In the genomic region with DNA sequence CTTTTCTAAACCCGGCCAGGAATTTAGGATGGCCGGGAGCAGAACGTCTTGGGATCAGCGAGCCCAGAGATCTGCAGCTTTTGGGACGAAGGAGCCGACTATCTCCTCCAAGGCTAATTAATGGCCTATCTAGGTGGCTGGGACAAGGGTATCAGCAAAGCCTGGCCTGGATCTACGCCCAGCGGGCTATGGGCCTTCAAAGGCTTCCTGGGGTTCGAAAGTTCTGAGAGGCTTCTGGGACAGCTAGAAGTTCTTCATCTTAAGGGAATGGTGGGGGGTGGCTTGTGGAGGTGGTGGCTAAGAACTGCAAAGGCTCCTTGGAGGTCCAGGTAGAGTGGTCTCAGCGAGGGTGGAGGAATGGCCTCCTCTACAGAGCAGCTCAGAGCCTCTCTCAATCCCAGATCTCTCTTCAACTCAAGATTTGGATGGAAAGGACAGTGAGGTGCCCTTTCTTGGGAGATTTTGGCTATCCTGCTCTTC, we compare ENCODE assay signal across 8 mouse cellular contexts. TPM values are rescaled to one million over a fixed set of nuclear protein-coding genes. Genes with fewer than 3 reads are reported as not detected.
DNase-seq lines count a peak whose midpoint lies in the region; ATAC-seq and TF ChIP-seq lines count a peak whose summit lies in the region.

No protein-coding gene starts in this region.

- H3K4me3 ChIP-seq in bone marrow macrophage, adult 2 months (ENCODE audit: insufficient read depth, low read length) = peak overlapping the region; percentile 46; the same call in 1 of the 2 replicates
- H3K4me3 ChIP-seq in kidney, adult 2 months (ENCODE audit: insufficient read depth, low read depth, low read length) = peak overlapping the region; percentile 46
- H3K4me3 ChIP-seq in stomach, embryonic 16.5 days (replicated peaks; ENCODE audit: low read length) = peak overlapping the region; percentile 60

- WGBS in kidney, adult 2 months = 31% methylated on average over 10 of the region's 10 CpGs
- 3% methylated on average over 10 of the region's 10 CpGs for WGBS in stomach, embryonic 16.5 days

- H3K9me3 ChIP-seq in stomach, embryonic 16.5 days (replicated peaks; ENCODE audit: control insufficient read depth, low read length) = no peaks in the 10 kb centered on the region

- DNase-seq in frontal cortex, postnatal 10 days (ENCODE audit: low spot score in 2 of 2) = peak; percentile 3 to 9
- DNase-seq in frontal cortex, postnatal 25 days (ENCODE audit: low spot score in 2 of 2) = no peak
- peak; percentile 43 to 67 for DNase-seq in heart, adult 18-20 months
- peak; percentile 36 for DNase-seq in kidney, adult 2 months
- DNase-seq in lung, postnatal 10 days = peak; percentile 76
- DNase-seq in layer of hippocampus, postnatal 14 days (ENCODE audit: low spot score in 2 of 2) = no peak

- peak overlapping the region; percentile 83 for H3K4me2 ChIP-seq in stomach, embryonic 16.5 days (ENCODE audit: low read depth, low read length)

- H3K27ac ChIP-seq in bone marrow macrophage, adult 2 months (ENCODE audit: insufficient read depth, low read depth, low read length) = no peak overlapping the region
- 0 out of 2 replicates have a peak overlapping the region, but pooled peaks have one; percentile 10 for H3K27ac ChIP-seq in kidney, adult 2 months (ENCODE audit: insufficient read depth, low read depth, low read length)
- H3K27ac ChIP-seq in stomach, embryonic 16.5 days (ENCODE audit: low read length) = peak overlapping the region; percentile 98

- H3K9ac ChIP-seq in stomach, embryonic 16.5 days (ENCODE audit: low read length) = peak overlapping the region; percentile 78

- H3K27me3 ChIP-seq in kidney, adult 2 months (replicated peaks; ENCODE audit: control insufficient read depth, insufficient read depth, low read length) = peaks cover 2% of the 10 kb centered on the region
- H3K27me3 ChIP-seq in stomach, embryonic 16.5 days (ENCODE audit: control insufficient read depth, insufficient read depth, low read length) = no peaks in the 10 kb centered on the region

- H3K36me3 ChIP-seq in kidney, adult 2 months (ENCODE audit: control insufficient read depth, insufficient read depth, low read length) = no peaks in the 10 kb centered on the region
- no peaks in the 10 kb centered on the region for H3K36me3 ChIP-seq in stomach, embryonic 16.5 days (ENCODE audit: control insufficient read depth, insufficient read depth, low read length)

- TF ChIP-seq CTCF in bone marrow macrophage, adult 2 months (IDR thresholded peaks at IDR 0.05; ENCODE audit: low read depth, low read length) = no peak
- no peak for TF ChIP-seq CTCF in kidney, adult 2 months (conservative IDR thresholded peaks at IDR 0.05; ENCODE audit: insufficient read depth, insufficient read length, low read depth, low read length)

- no peaks in the 10 kb centered on the region; the same call in 1 of the 2 replicates for H3K4me1 ChIP-seq in bone marrow macrophage, adult 2 months (ENCODE audit: control insufficient read depth, insufficient read depth, low read length)
- H3K4me1 ChIP-seq in kidney, adult 2 months (ENCODE audit: control insufficient read depth, insufficient read depth, low read length) = no peaks in the 10 kb centered on the region
- peaks cover 16% of the 10 kb centered on the region; the same call in 1 of the 2 replicates for H3K4me1 ChIP-seq in stomach, embryonic 16.5 days (ENCODE audit: control insufficient read depth, insufficient read depth, low read length)

- no peak; the same call in 1 of the 2 replicates for ATAC-seq in stomach, embryonic 16.5 days (ENCODE audit: insufficient read depth, low FRiP score)

- no peak for TF ChIP-seq POLR2A in bone marrow macrophage, adult 2 months (IDR thresholded peaks at IDR 0.05; ENCODE audit: borderline replicate concordance, low read depth, low read length)
- no peak for TF ChIP-seq POLR2A in kidney, adult 2 months (IDR thresholded peaks at IDR 0.05; ENCODE audit: low read depth, low read length)

RNA-seq across cellular contexts. Expression of a gene that starts 1.1 kb away (rescaled TPM):
- 0.36 and 0.99 TPM in 2 replicates for polyA plus RNA-seq in bone marrow macrophage, adult 2 months (2012; ENCODE audit: insufficient read depth, insufficient read length, missing spikeins)
- 1 to 10 TPM; 2.5 to 4.0 TPM for total RNA-seq in heart, adult 18-20 months (2021)
- 4.3 and 5.0 TPM in 2 replicates for polyA plus RNA-seq in kidney, adult 2 months (2012; rRNA removed)
- 32.9 and 33.9 TPM in 2 replicates for polyA plus RNA-seq in stomach, embryonic 16.5 days (2015; fragmentation: Nextera tagmentation; extraction: Ambion mirVana)
- 1 to 10 TPM; 3.5 to 4.0 TPM for total RNA-seq in layer of hippocampus, postnatal 14 days (2021)

RNA-seq across cellular contexts. Expression of a gene that starts 29.8 kb away (rescaled TPM):
- polyA plus RNA-seq in bone marrow macrophage, adult 2 months (2012; ENCODE audit: insufficient read depth, insufficient read length, missing spikeins) = 2.3 and 3.2 TPM in 2 replicates
- 1 to 10 TPM; 7.2 to 7.4 TPM for total RNA-seq in heart, adult 18-20 months (2021)
- 6.6 and 7.6 TPM in 2 replicates for polyA plus RNA-seq in kidney, adult 2 months (2012; rRNA removed)
- polyA plus RNA-seq in stomach, embryonic 16.5 days (2015; fragmentation: Nextera tagmentation; extraction: Ambion mirVana) = 18.0 and 19.3 TPM in 2 replicates
- total RNA-seq in layer of hippocampus, postnatal 14 days (2021) = 10 to 100 TPM; 11.3 to 11.4 TPM

RNA-seq across cellular contexts. Expression of a gene that starts 35.4 kb away (rescaled TPM):
- polyA plus RNA-seq in bone marrow macrophage, adult 2 months (2012; ENCODE audit: insufficient read depth, insufficient read length, missing spikeins) = 28.4 and 31.8 TPM in 2 replicates
- 1 to 10 TPM; 1.6 to 2.9 TPM for total RNA-seq in heart, adult 18-20 months (2021)
- polyA plus RNA-seq in kidney, adult 2 months (2012; rRNA removed) = 3.5 and 4.7 TPM in 2 replicates
- 32.7 and 34.4 TPM in 2 replicates for polyA plus RNA-seq in stomach, embryonic 16.5 days (2015; fragmentation: Nextera tagmentation; extraction: Ambion mirVana)
- under 1 TPM; 0.37 to 0.43 TPM for total RNA-seq in layer of hippocampus, postnatal 14 days (2021)

RNA-seq across cellular contexts. Expression of a gene that starts 40.1 kb away (rescaled TPM):
- polyA plus RNA-seq in bone marrow macrophage, adult 2 months (2012; ENCODE audit: insufficient read depth, insufficient read length, missing spikeins) = not detected in 2 replicates
- total RNA-seq in heart, adult 18-20 months (2021) = 10 to 100 TPM; 15.7 to 17.3 TPM
- 16.8 and 16.9 TPM in 2 replicates for polyA plus RNA-seq in kidney, adult 2 months (2012; rRNA removed)
- polyA plus RNA-seq in stomach, embryonic 16.5 days (2015; fragmentation: Nextera tagmentation; extraction: Ambion mirVana) = 7.7 and 8.2 TPM in 2 replicates
- total RNA-seq in layer of hippocampus, postnatal 14 days (2021) = 1 to 10 TPM; 3.9 to 4.2 TPM

RNA-seq across cellular contexts. Expression of a gene that starts 58.3 kb away (rescaled TPM):
- polyA plus RNA-seq in bone marrow macrophage, adult 2 months (2012; ENCODE audit: insufficient read depth, insufficient read length, missing spikeins) = 1.5 and 1.7 TPM in 2 replicates
- total RNA-seq in heart, adult 18-20 months (2021) = under 1 TPM; 0.25 to 0.41 TPM
- polyA plus RNA-seq in kidney, adult 2 months (2012; rRNA removed) = 0.75 and 1.1 TPM in 2 replicates
- 2.4 and 4.8 TPM in 2 replicates for polyA plus RNA-seq in stomach, embryonic 16.5 days (2015; fragmentation: Nextera tagmentation; extraction: Ambion mirVana)
- total RNA-seq in layer of hippocampus, postnatal 14 days (2021) = under 1 TPM; 0.46 to 0.55 TPM

Comparison
In these comparisons a context has a peak if more than half of its experiments do, and no peak if none do; other contexts are left out.
1. DNase-seq: peak in frontal cortex, postnatal 10 days (2 of 2), heart, adult 18-20 months (2 of 2), kidney, adult 2 months (single experiment) and lung, postnatal 10 days (single experiment); none in frontal cortex, postnatal 25 days (0 of 2) and layer of hippocampus, postnatal 14 days (0 of 2).
2. Peak in every context shown above with its lines, with median percentiles within 50 percentile points of each other: H3K4me3 ChIP-seq.